In the genomic region with DNA sequence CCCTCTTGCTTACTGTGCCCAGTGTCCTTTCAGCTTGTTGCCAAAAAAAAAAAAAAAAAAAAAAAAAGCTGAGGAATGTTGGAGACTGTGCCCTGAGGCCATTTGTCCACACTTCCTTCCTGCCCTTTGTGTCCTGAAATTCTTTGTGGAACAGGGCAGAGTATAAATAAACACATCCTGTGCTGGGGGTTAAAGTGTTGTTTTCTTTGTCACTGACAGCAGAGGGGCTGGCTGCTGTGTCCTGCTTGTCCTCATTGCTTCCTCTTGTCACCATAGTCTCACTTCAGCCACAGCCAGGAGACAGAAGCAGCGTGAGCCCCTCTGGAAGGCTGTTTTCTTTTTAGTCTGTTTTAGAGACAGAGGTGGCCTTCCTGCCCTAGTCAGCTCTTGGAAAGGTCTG, we compare ENCODE assay signal across 9 mouse cellular contexts. TPM values are rescaled to one million over a fixed set of nuclear protein-coding genes. Genes with fewer than 3 reads are reported as not detected.
DNase-seq lines count a peak whose midpoint lies in the region; ATAC-seq and TF ChIP-seq lines count a peak whose summit lies in the region.
"Had no signal": no experiment of that assay in that cellular context is flagged by ENCODE, and none has a peak within 500 bp of the region (broad histone marks: within the 10 kb centered on the region; RNA-seq: fewer than 3 reads in every experiment).

No protein-coding gene starts in this region.

- no peaks in the 10 kb centered on the region for H3K4me1 ChIP-seq in hindbrain, embryonic 12.5 days
- H3K4me1 ChIP-seq in hindbrain, embryonic 14.5 days (replicated peaks; ENCODE audit: control insufficient read depth, insufficient read depth, low read length), result no peaks in the 10 kb centered on the region
- H3K4me1 ChIP-seq in kidney, postnatal 0 days (replicated peaks; ENCODE audit: insufficient read depth, low read length), result no peaks in the 10 kb centered on the region

- ATAC-seq in hindbrain, embryonic 12.5 days (ENCODE audit: low FRiP score), result no peak
- ATAC-seq in hindbrain, embryonic 14.5 days (ENCODE audit: low FRiP score), result no peak
- ATAC-seq in kidney, postnatal 0 days (replicated peaks; ENCODE audit: low FRiP score, low read depth), result no peak

- peaks cover 87% of the 10 kb centered on the region for H3K36me3 ChIP-seq in hindbrain, embryonic 12.5 days
- peaks cover 98% of the 10 kb centered on the region for H3K36me3 ChIP-seq in hindbrain, embryonic 14.5 days (replicated peaks; ENCODE audit: control insufficient read depth, insufficient read depth)
- H3K36me3 ChIP-seq in kidney, postnatal 0 days (ENCODE audit: insufficient read depth, low read length), result peaks cover 64% of the 10 kb centered on the region

- H3K9me3 ChIP-seq in hindbrain, embryonic 12.5 days (replicated peaks), result no peaks in the 10 kb centered on the region
- no peaks in the 10 kb centered on the region for H3K9me3 ChIP-seq in hindbrain, embryonic 14.5 days (ENCODE audit: control insufficient read depth, low read length)
- H3K9me3 ChIP-seq in kidney, postnatal 0 days (replicated peaks; ENCODE audit: low read length), result no peaks in the 10 kb centered on the region

- 0 out of 2 replicates have a peak overlapping the region, but pooled peaks have one; percentile 2 for H3K27ac ChIP-seq in hindbrain, embryonic 12.5 days
- no peak overlapping the region for H3K27ac ChIP-seq in hindbrain, embryonic 14.5 days
- peak overlapping the region; percentile 85 for H3K27ac ChIP-seq in kidney, postnatal 0 days
- H3K27ac ChIP-seq: macrophage had no signal

- WGBS in hindbrain, embryonic 12.5 days, result 43% methylated on average over 1 of the region's 1 CpGs
- 88% methylated on average over 1 of the region's 1 CpGs for WGBS in hindbrain, embryonic 14.5 days
- WGBS in kidney, postnatal 0 days, result 17% methylated on average over 1 of the region's 1 CpGs

- no peak overlapping the region for H3K4me2 ChIP-seq in hindbrain, embryonic 12.5 days (replicated peaks)
- H3K4me2 ChIP-seq in hindbrain, embryonic 14.5 days (replicated peaks), result no peak overlapping the region
- H3K4me2 ChIP-seq in kidney, postnatal 0 days (ENCODE audit: low read length), result no peak overlapping the region

- no peaks in the 10 kb centered on the region for H3K27me3 ChIP-seq in hindbrain, embryonic 12.5 days
- H3K27me3 ChIP-seq in hindbrain, embryonic 14.5 days (ENCODE audit: control insufficient read depth, insufficient read depth, low read length), result no peaks in the 10 kb centered on the region
- H3K27me3 ChIP-seq in kidney, postnatal 0 days (ENCODE audit: insufficient read depth, low read length), result no peaks in the 10 kb centered on the region

- H3K9ac ChIP-seq in hindbrain, embryonic 12.5 days, result no peak overlapping the region
- no peak overlapping the region for H3K9ac ChIP-seq in hindbrain, embryonic 14.5 days
- H3K9ac ChIP-seq in kidney, postnatal 0 days (ENCODE audit: low read depth, low read length), result no peak overlapping the region

- 0 out of 2 replicates have a peak, but pooled peaks have one; percentile 2 for TF ChIP-seq CTCF in kidney, postnatal 0 days (IDR thresholded peaks at IDR 0.05; ENCODE audit: low read depth)

- DNase-seq in hindbrain, embryonic 14.5 days (ENCODE audit: low spot score), result no peak
- DNase-seq in heart, adult 9 months (ENCODE audit: low spot score in 2 of 2), result peak; percentile 43 to 76
- DNase-seq in kidney, postnatal 0 days (ENCODE audit: low spot score), result peak; percentile 73
- peak; percentile 49 to 68 for DNase-seq in lung, postnatal 4 days
- no peak for DNase-seq in urinary bladder, postnatal 14 days (ENCODE audit: low spot score)
- DNase-seq in layer of hippocampus, postnatal 36 days, result no peak
- DNase-seq in thymus, postnatal 10 days (ENCODE audit: low spot score in 2 of 2), result no peak

- no peak overlapping the region for H3K4me3 ChIP-seq in hindbrain, embryonic 12.5 days
- H3K4me3 ChIP-seq in hindbrain, embryonic 14.5 days (replicated peaks; ENCODE audit: low read length), result no peak overlapping the region
- no peak overlapping the region for H3K4me3 ChIP-seq in kidney, postnatal 0 days (replicated peaks; ENCODE audit: low read depth, low read length)

RNA-seq across cellular contexts. Expression of a gene that starts 9.5 kb away (rescaled TPM):
- polyA plus RNA-seq in hindbrain, embryonic 12.5 days (2016; fragmentation: Nextera tagmentation; extraction: Ambion mirVana), result 69.1 and 72.5 TPM in 2 replicates
- 53.5 and 53.7 TPM in 2 replicates for polyA plus RNA-seq in hindbrain, embryonic 14.5 days (2014; fragmentation: Nextera tagmentation; extraction: Ambion mirVana)
- 31.2 and 37.5 TPM in 2 replicates for polyA plus RNA-seq in kidney, postnatal 0 days (2015; fragmentation: Nextera tagmentation; extraction: Ambion mirVana)
- 10 to 100 TPM; 38.7 to 45.5 TPM for total RNA-seq in layer of hippocampus, postnatal 36 days (2021)

RNA-seq across cellular contexts. Expression of a gene that starts 20.6 kb away (rescaled TPM):
- polyA plus RNA-seq in hindbrain, embryonic 12.5 days (2016; fragmentation: Nextera tagmentation; extraction: Ambion mirVana), result 179 and 188 TPM in 2 replicates
- 344 and 368 TPM in 2 replicates for polyA plus RNA-seq in hindbrain, embryonic 14.5 days (2014; fragmentation: Nextera tagmentation; extraction: Ambion mirVana)
- polyA plus RNA-seq in kidney, postnatal 0 days (2015; fragmentation: Nextera tagmentation; extraction: Ambion mirVana), result 92.4 and 94.3 TPM in 2 replicates
- 100 to 1,000 TPM; 824 to 881 TPM for total RNA-seq in layer of hippocampus, postnatal 36 days (2021)

RNA-seq across cellular contexts. Expression of a gene that starts 55.7 kb away (rescaled TPM):
- polyA plus RNA-seq in hindbrain, embryonic 12.5 days (2016; fragmentation: Nextera tagmentation; extraction: Ambion mirVana), result 87.9 and 97.0 TPM in 2 replicates
- polyA plus RNA-seq in hindbrain, embryonic 14.5 days (2014; fragmentation: Nextera tagmentation; extraction: Ambion mirVana), result 49.0 and 63.5 TPM in 2 replicates
- 33.1 and 36.9 TPM in 2 replicates for polyA plus RNA-seq in kidney, postnatal 0 days (2015; fragmentation: Nextera tagmentation; extraction: Ambion mirVana)
- total RNA-seq in layer of hippocampus, postnatal 36 days (2021), result 100 to 1,000 TPM; 101 to 114 TPM

Comparison
In these comparisons a context has a peak if more than half of its experiments do, and no peak if none do; other contexts are left out.
1. DNase-seq: peak in heart, adult 9 months (2 of 2), kidney, postnatal 0 days (single experiment) and lung, postnatal 4 days (2 of 2); none in hindbrain, embryonic 14.5 days (single experiment), urinary bladder, postnatal 14 days (single experiment), layer of hippocampus, postnatal 36 days (0 of 2) and thymus, postnatal 10 days (0 of 2).